Mouse (Mus musculus): Measurements from ENCODE around the gene Tspan18. TPM values are rescaled to one million over a fixed set of nuclear protein-coding genes. Genes with fewer than 3 reads are reported as not detected.

Tspan18 gene
- total RNA-seq, 1 experiment, result 1.4 TPM

DNA sequence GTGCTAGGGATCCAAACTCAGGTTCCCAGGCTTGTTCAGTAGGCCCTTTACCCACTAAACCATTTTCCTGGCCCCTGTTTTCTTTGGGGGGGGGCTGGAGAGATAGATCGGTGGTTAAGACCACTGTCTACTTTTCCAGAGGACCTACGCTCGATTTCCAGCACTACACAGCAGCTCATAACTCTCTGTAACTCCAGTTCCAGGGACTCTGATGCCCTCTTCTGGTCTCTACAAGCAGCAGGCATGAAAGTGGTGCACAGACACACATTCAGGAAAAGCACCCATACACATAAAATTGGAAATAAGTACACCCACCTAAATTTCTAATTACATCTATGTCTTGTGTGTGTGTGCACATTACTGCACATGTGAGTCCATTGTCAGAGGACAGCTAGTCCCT is 42.9 kb upstream of the Tspan18 start:
- no peak overlapping the region for H3K9ac ChIP-seq (ENCODE audit: insufficient read depth, low read depth, low read length, poor library complexity, severe bottlenecking)
- H3K4me3 ChIP-seq (ENCODE audit: insufficient read depth in 1 of 2, low read depth in 1 of 2, low read length in 2 of 2, poor library complexity in 1 of 2, severe bottlenecking in 1 of 2), result no peak overlapping the region
- in situ Hi-C loops (cut with MboI; ENCODE audit: low sequenced_read_pairs in 2 of 2, unreplicated experiment in 2 of 2), result no loop called here
- DNase-seq (ENCODE audit: low read depth, low spot score), result no peak
- H3K36me3 ChIP-seq (ENCODE audit: control insufficient read depth, insufficient read depth, low read length, poor library complexity, severe bottlenecking), result no peaks in the 10 kb centered on the region
- H3K9me3 ChIP-seq (ENCODE audit: control insufficient read depth, insufficient read depth, low read depth, low read length), result no peaks in the 10 kb centered on the region
- H3K27ac ChIP-seq (ENCODE audit: insufficient read depth, low read depth, low read length, poor library complexity, severe bottlenecking), result no peak overlapping the region
- TF ChIP-seq CHD2 (IDR thresholded peaks at IDR 0.05; ENCODE audit: low read depth, low read length) (no peak), ZNF384 (IDR thresholded peaks at IDR 0.05; ENCODE audit: low read depth, low read length) (no peak), ZC3H11A (IDR thresholded peaks at IDR 0.05; ENCODE audit: borderline replicate concordance, low read depth, low read length) (no peak), HCFC1 (IDR thresholded peaks at IDR 0.05; ENCODE audit: borderline replicate concordance, insufficient read depth, low read length) (no peak), MAFK (IDR thresholded peaks at IDR 0.05; ENCODE audit: insufficient read depth, low read depth, low read length) (no peak)
- H3K4me1 ChIP-seq (ENCODE audit: control insufficient read depth in 2 of 2, insufficient read depth in 2 of 2, low read length in 2 of 2, poor library complexity in 1 of 2), result no peaks in the 10 kb centered on the region

DNA sequence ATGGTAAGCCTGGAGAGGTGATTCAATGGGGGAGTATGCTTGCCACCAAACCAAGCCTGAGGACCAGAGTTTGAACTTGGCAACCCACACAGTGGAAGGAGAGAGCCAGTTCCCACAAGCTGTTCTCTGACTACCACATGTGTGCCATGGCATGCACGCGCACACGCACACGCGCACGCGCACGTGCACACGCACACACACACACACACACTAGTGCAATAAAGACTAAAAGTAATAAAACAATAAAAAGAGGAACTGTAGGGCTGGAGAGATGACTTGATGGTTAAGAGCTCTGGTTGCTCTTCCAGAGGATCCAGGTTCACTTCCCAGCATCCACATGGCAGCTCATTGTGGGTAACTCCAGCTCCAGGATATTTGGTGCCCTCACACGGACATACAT is 38.6 kb upstream of the Tspan18 start:
- no peak overlapping the region for H3K27ac ChIP-seq (ENCODE audit: insufficient read depth, low read depth, low read length, poor library complexity, severe bottlenecking)

GRCm38 (mm10) chr2:93372097-93372571 is 37.8 kb upstream of the Tspan18 start:
- no peak for DNase-seq (ENCODE audit: low read depth, low spot score)
- TF ChIP-seq CHD2 (IDR thresholded peaks at IDR 0.05; ENCODE audit: low read depth, low read length) (no peak), ZC3H11A (IDR thresholded peaks at IDR 0.05; ENCODE audit: borderline replicate concordance, low read depth, low read length) (no peak), MAFK (IDR thresholded peaks at IDR 0.05; ENCODE audit: insufficient read depth, low read depth, low read length) (no peak), HCFC1 (IDR thresholded peaks at IDR 0.05; ENCODE audit: borderline replicate concordance, insufficient read depth, low read length) (no peak), ZNF384 (IDR thresholded peaks at IDR 0.05; ENCODE audit: low read depth, low read length) (no peak)
- Histone ChIP-seq H3K4me1 (ENCODE audit: control insufficient read depth in 2 of 2, insufficient read depth in 2 of 2, low read length in 2 of 2, poor library complexity in 1 of 2) (no peaks in the 10 kb centered on the region), H3K9ac (ENCODE audit: insufficient read depth, low read depth, low read length, poor library complexity, severe bottlenecking) (no peak overlapping the region), H3K9me3 (ENCODE audit: control insufficient read depth, insufficient read depth, low read depth, low read length) (no peaks in the 10 kb centered on the region), H3K4me3 (ENCODE audit: insufficient read depth in 1 of 2, low read depth in 1 of 2, low read length in 2 of 2, poor library complexity in 1 of 2, severe bottlenecking in 1 of 2) (no peak overlapping the region), H3K27ac (ENCODE audit: insufficient read depth, low read depth, low read length, poor library complexity, severe bottlenecking) (no peak overlapping the region), H3K36me3 (ENCODE audit: control insufficient read depth, insufficient read depth, low read length, poor library complexity, severe bottlenecking) (no peaks in the 10 kb centered on the region)
- in situ Hi-C loops (cut with MboI; ENCODE audit: low sequenced_read_pairs in 2 of 2, unreplicated experiment in 2 of 2), result no loop called here

More for the DNA sequence above, 38.6 kb upstream of the Tspan18 start:
- Histone ChIP-seq H3K9me3 (ENCODE audit: control insufficient read depth, insufficient read depth, low read depth, low read length) (no peaks in the 10 kb centered on the region), H3K4me3 (ENCODE audit: insufficient read depth in 1 of 2, low read depth in 1 of 2, low read length in 2 of 2, poor library complexity in 1 of 2, severe bottlenecking in 1 of 2) (no peak overlapping the region), H3K4me1 (ENCODE audit: control insufficient read depth in 2 of 2, insufficient read depth in 2 of 2, low read length in 2 of 2, poor library complexity in 1 of 2) (no peaks in the 10 kb centered on the region), H3K36me3 (ENCODE audit: control insufficient read depth, insufficient read depth, low read length, poor library complexity, severe bottlenecking) (no peaks in the 10 kb centered on the region), H3K9ac (ENCODE audit: insufficient read depth, low read depth, low read length, poor library complexity, severe bottlenecking) (no peak overlapping the region)
- in situ Hi-C loops (cut with MboI; ENCODE audit: low sequenced_read_pairs in 2 of 2, unreplicated experiment in 2 of 2), result no loop called here
- TF ChIP-seq HCFC1 (IDR thresholded peaks at IDR 0.05; ENCODE audit: borderline replicate concordance, insufficient read depth, low read length), result no peak
- no peak for TF ChIP-seq MAFK (IDR thresholded peaks at IDR 0.05; ENCODE audit: insufficient read depth, low read depth, low read length)
- no peak for TF ChIP-seq ZC3H11A (IDR thresholded peaks at IDR 0.05; ENCODE audit: borderline replicate concordance, low read depth, low read length)
- no peak for TF ChIP-seq ZNF384 (IDR thresholded peaks at IDR 0.05; ENCODE audit: low read depth, low read length)
- TF ChIP-seq CHD2 (IDR thresholded peaks at IDR 0.05; ENCODE audit: low read depth, low read length), result no peak
- DNase-seq (ENCODE audit: low read depth, low spot score), result no peak

- Histone ChIP-seq H3K36me3 (ENCODE audit: control insufficient read depth, insufficient read depth, low read length, poor library complexity, severe bottlenecking) (no peaks in the 10 kb centered on the region), H3K27ac (ENCODE audit: insufficient read depth, low read depth, low read length, poor library complexity, severe bottlenecking) (no peak overlapping the region), H3K4me1 (ENCODE audit: control insufficient read depth in 2 of 2, insufficient read depth in 2 of 2, low read length in 2 of 2, poor library complexity in 1 of 2) (no peaks in the 10 kb centered on the region), H3K9me3 (ENCODE audit: control insufficient read depth, insufficient read depth, low read depth, low read length) (no peaks in the 10 kb centered on the region), H3K4me3 (ENCODE audit: insufficient read depth in 1 of 2, low read depth in 1 of 2, low read length in 2 of 2, poor library complexity in 1 of 2, severe bottlenecking in 1 of 2) (no peak overlapping the region), H3K9ac (ENCODE audit: insufficient read depth, low read depth, low read length, poor library complexity, severe bottlenecking) (no peak overlapping the region)
- TF ChIP-seq CHD2 (IDR thresholded peaks at IDR 0.05; ENCODE audit: low read depth, low read length) (no peak), ZNF384 (IDR thresholded peaks at IDR 0.05; ENCODE audit: low read depth, low read length) (no peak), MAFK (IDR thresholded peaks at IDR 0.05; ENCODE audit: insufficient read depth, low read depth, low read length) (no peak)
- DNase-seq (ENCODE audit: low read depth, low spot score), result no peak
- in situ Hi-C loops (cut with MboI; ENCODE audit: low sequenced_read_pairs in 2 of 2, unreplicated experiment in 2 of 2), result no loop called here
Observed at GRCm38 (mm10) chr2:93368954-93369353, 34.6 kb upstream of the Tspan18 start.

DNA sequence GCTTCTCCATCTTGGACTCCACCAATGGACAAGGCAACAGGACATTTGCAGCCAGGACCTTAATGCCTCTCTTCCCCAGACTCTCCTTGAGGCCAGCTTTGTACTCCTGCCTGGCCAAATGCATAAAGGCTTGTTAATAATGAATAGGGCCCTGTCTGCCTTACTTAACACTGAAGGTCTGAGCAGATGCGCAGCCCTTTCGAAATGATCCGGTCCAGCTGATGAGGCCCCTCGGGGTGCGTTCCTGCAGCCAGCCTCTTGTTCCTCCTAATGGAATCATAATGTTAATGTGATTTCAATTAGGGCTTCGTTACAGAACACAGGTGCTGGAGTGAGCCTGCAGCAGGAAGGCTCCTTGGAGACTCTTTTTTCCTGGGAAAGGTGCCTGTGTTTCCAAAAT is 33.7 kb upstream of the Tspan18 start:
- no peak for DNase-seq (ENCODE audit: low read depth, low spot score)
- in situ Hi-C loops (cut with MboI; ENCODE audit: low sequenced_read_pairs in 2 of 2, unreplicated experiment in 2 of 2), result no loop called here
- TF ChIP-seq CHD2 (IDR thresholded peaks at IDR 0.05; ENCODE audit: low read depth, low read length) (no peak), ZC3H11A (IDR thresholded peaks at IDR 0.05; ENCODE audit: borderline replicate concordance, low read depth, low read length) (no peak), MAFK (IDR thresholded peaks at IDR 0.05; ENCODE audit: insufficient read depth, low read depth, low read length) (no peak), ZNF384 (IDR thresholded peaks at IDR 0.05; ENCODE audit: low read depth, low read length) (no peak), HCFC1 (IDR thresholded peaks at IDR 0.05; ENCODE audit: borderline replicate concordance, insufficient read depth, low read length) (no peak)
- no peaks in the 10 kb centered on the region for H3K36me3 ChIP-seq (ENCODE audit: control insufficient read depth, insufficient read depth, low read length, poor library complexity, severe bottlenecking)
- no peak overlapping the region for H3K9ac ChIP-seq (ENCODE audit: insufficient read depth, low read depth, low read length, poor library complexity, severe bottlenecking)
- H3K9me3 ChIP-seq (ENCODE audit: control insufficient read depth, insufficient read depth, low read depth, low read length), result no peaks in the 10 kb centered on the region
- H3K4me1 ChIP-seq (ENCODE audit: control insufficient read depth in 2 of 2, insufficient read depth in 2 of 2, low read length in 2 of 2, poor library complexity in 1 of 2), result no peaks in the 10 kb centered on the region
- no peak overlapping the region for H3K27ac ChIP-seq (ENCODE audit: insufficient read depth, low read depth, low read length, poor library complexity, severe bottlenecking)
- H3K4me3 ChIP-seq (ENCODE audit: insufficient read depth in 1 of 2, low read depth in 1 of 2, low read length in 2 of 2, poor library complexity in 1 of 2, severe bottlenecking in 1 of 2), result no peak overlapping the region
